Mouse (Mus musculus): ENCODE data around the gene Zc3h14. TPM values are rescaled to one million over a fixed set of nuclear protein-coding genes. Genes with fewer than 3 reads are reported as not detected.

Zc3h14 gene
- total RNA-seq, 1 experiment: 65.6 TPM

GRCm38 (mm10) chr12:98747380-98747753 is 603 bp downstream of the Zc3h14 start:
- Histone ChIP-seq H3K9ac (ENCODE audit: insufficient read depth, low read depth, low read length, poor library complexity, severe bottlenecking) (peak overlapping the region; percentile 92), H3K4me3 (ENCODE audit: insufficient read depth in 1 of 2, low read depth in 1 of 2, low read length in 2 of 2, poor library complexity in 1 of 2, severe bottlenecking in 1 of 2) (peak overlapping the region; percentile 95 to 97), H3K9me3 (ENCODE audit: control insufficient read depth, insufficient read depth, low read depth, low read length) (no peaks in the 10 kb centered on the region), H3K36me3 (ENCODE audit: control insufficient read depth, insufficient read depth, low read length, poor library complexity, severe bottlenecking) (no peaks in the 10 kb centered on the region), H3K4me1 (ENCODE audit: control insufficient read depth in 2 of 2, insufficient read depth in 2 of 2, low read length in 2 of 2, poor library complexity in 1 of 2) (no peaks in the 10 kb centered on the region), H3K27ac (ENCODE audit: insufficient read depth, low read depth, low read length, poor library complexity, severe bottlenecking) (peak overlapping the region; percentile 76; the same call in 1 of the 2 replicates)
- TF ChIP-seq ZC3H11A (IDR thresholded peaks at IDR 0.05; ENCODE audit: borderline replicate concordance, low read depth, low read length) (no peak), ZNF384 (IDR thresholded peaks at IDR 0.05; ENCODE audit: low read depth, low read length) (peak; percentile 72)
- DNase-seq (ENCODE audit: low read depth, low spot score): no peak
- in situ Hi-C loops (cut with MboI; ENCODE audit: low sequenced_read_pairs in 2 of 2, unreplicated experiment in 2 of 2): no loop called here

GRCm38 (mm10) chr12:98757636-98758035 is 10.9 kb downstream of the Zc3h14 start:
- in situ Hi-C loops (cut with MboI; ENCODE audit: low sequenced_read_pairs in 2 of 2, unreplicated experiment in 2 of 2): no loop called here
- Histone ChIP-seq H3K27ac (ENCODE audit: insufficient read depth, low read depth, low read length, poor library complexity, severe bottlenecking) (no peak overlapping the region), H3K36me3 (ENCODE audit: control insufficient read depth, insufficient read depth, low read length, poor library complexity, severe bottlenecking) (peaks cover 12% of the 10 kb centered on the region), H3K9me3 (ENCODE audit: control insufficient read depth, insufficient read depth, low read depth, low read length) (no peaks in the 10 kb centered on the region), H3K4me3 (ENCODE audit: insufficient read depth in 1 of 2, low read depth in 1 of 2, low read length in 2 of 2, poor library complexity in 1 of 2, severe bottlenecking in 1 of 2) (no peak overlapping the region), H3K4me1 (ENCODE audit: control insufficient read depth in 2 of 2, insufficient read depth in 2 of 2, low read length in 2 of 2, poor library complexity in 1 of 2) (no peaks in the 10 kb centered on the region), H3K9ac (ENCODE audit: insufficient read depth, low read depth, low read length, poor library complexity, severe bottlenecking) (no peak overlapping the region)
- DNase-seq (ENCODE audit: low read depth, low spot score): no peak
- TF ChIP-seq ZNF384 (IDR thresholded peaks at IDR 0.05; ENCODE audit: low read depth, low read length) (no peak), HCFC1 (IDR thresholded peaks at IDR 0.05; ENCODE audit: borderline replicate concordance, insufficient read depth, low read length) (no peak), CHD2 (IDR thresholded peaks at IDR 0.05; ENCODE audit: low read depth, low read length) (no peak), MAFK (IDR thresholded peaks at IDR 0.05; ENCODE audit: insufficient read depth, low read depth, low read length) (no peak), ZC3H11A (IDR thresholded peaks at IDR 0.05; ENCODE audit: borderline replicate concordance, low read depth, low read length) (no peak)

GRCm38 (mm10) chr12:98759700-98760099 is 12.9 kb downstream of the Zc3h14 start:
- Histone ChIP-seq H3K9me3 (ENCODE audit: control insufficient read depth, insufficient read depth, low read depth, low read length) (no peaks in the 10 kb centered on the region), H3K4me3 (ENCODE audit: insufficient read depth in 1 of 2, low read depth in 1 of 2, low read length in 2 of 2, poor library complexity in 1 of 2, severe bottlenecking in 1 of 2) (no peak overlapping the region), H3K4me1 (ENCODE audit: control insufficient read depth in 2 of 2, insufficient read depth in 2 of 2, low read length in 2 of 2, poor library complexity in 1 of 2) (no peaks in the 10 kb centered on the region), H3K36me3 (ENCODE audit: control insufficient read depth, insufficient read depth, low read length, poor library complexity, severe bottlenecking) (peaks cover 11% of the 10 kb centered on the region), H3K9ac (ENCODE audit: insufficient read depth, low read depth, low read length, poor library complexity, severe bottlenecking) (no peak overlapping the region), H3K27ac (ENCODE audit: insufficient read depth, low read depth, low read length, poor library complexity, severe bottlenecking) (no peak overlapping the region)
- no peak for DNase-seq (ENCODE audit: low read depth, low spot score)
- TF ChIP-seq ZNF384 (IDR thresholded peaks at IDR 0.05; ENCODE audit: low read depth, low read length) (no peak), CHD2 (IDR thresholded peaks at IDR 0.05; ENCODE audit: low read depth, low read length) (no peak), ZC3H11A (IDR thresholded peaks at IDR 0.05; ENCODE audit: borderline replicate concordance, low read depth, low read length) (no peak), MAFK (IDR thresholded peaks at IDR 0.05; ENCODE audit: insufficient read depth, low read depth, low read length) (no peak), HCFC1 (IDR thresholded peaks at IDR 0.05; ENCODE audit: borderline replicate concordance, insufficient read depth, low read length) (no peak)
- in situ Hi-C loops (cut with MboI; ENCODE audit: low sequenced_read_pairs in 2 of 2, unreplicated experiment in 2 of 2): no loop called here

GRCm38 (mm10) chr12:98766241-98766640 is 19.5 kb downstream of the Zc3h14 start:
- in situ Hi-C loops (cut with MboI; ENCODE audit: low sequenced_read_pairs in 2 of 2, unreplicated experiment in 2 of 2): no loop called here
- no peak for DNase-seq (ENCODE audit: low read depth, low spot score)
- no peak overlapping the region for H3K4me3 ChIP-seq (ENCODE audit: insufficient read depth in 1 of 2, low read depth in 1 of 2, low read length in 2 of 2, poor library complexity in 1 of 2, severe bottlenecking in 1 of 2)
- H3K4me1 ChIP-seq (ENCODE audit: control insufficient read depth in 2 of 2, insufficient read depth in 2 of 2, low read length in 2 of 2, poor library complexity in 1 of 2): no peaks in the 10 kb centered on the region
- H3K9ac ChIP-seq (ENCODE audit: insufficient read depth, low read depth, low read length, poor library complexity, severe bottlenecking): no peak overlapping the region
- H3K27ac ChIP-seq (ENCODE audit: insufficient read depth, low read depth, low read length, poor library complexity, severe bottlenecking): no peak overlapping the region
- no peaks in the 10 kb centered on the region for H3K9me3 ChIP-seq (ENCODE audit: control insufficient read depth, insufficient read depth, low read depth, low read length)
- no peak for TF ChIP-seq HCFC1 (IDR thresholded peaks at IDR 0.05; ENCODE audit: borderline replicate concordance, insufficient read depth, low read length)
- TF ChIP-seq CHD2 (IDR thresholded peaks at IDR 0.05; ENCODE audit: low read depth, low read length): no peak
- H3K36me3 ChIP-seq (ENCODE audit: control insufficient read depth, insufficient read depth, low read length, poor library complexity, severe bottlenecking): peaks cover 5% of the 10 kb centered on the region

GRCm38 (mm10) chr12:98777509-98777908 is 30.7 kb downstream of the Zc3h14 start:
- no peak overlapping the region for H3K27ac ChIP-seq (ENCODE audit: insufficient read depth, low read depth, low read length, poor library complexity, severe bottlenecking)
- no peak overlapping the region for H3K9ac ChIP-seq (ENCODE audit: insufficient read depth, low read depth, low read length, poor library complexity, severe bottlenecking)
- DNase-seq (ENCODE audit: low read depth, low spot score): no peak
- H3K4me3 ChIP-seq (ENCODE audit: insufficient read depth in 1 of 2, low read depth in 1 of 2, low read length in 2 of 2, poor library complexity in 1 of 2, severe bottlenecking in 1 of 2): no peak overlapping the region
- peaks cover 25% of the 10 kb centered on the region for H3K36me3 ChIP-seq (ENCODE audit: control insufficient read depth, insufficient read depth, low read length, poor library complexity, severe bottlenecking)
- TF ChIP-seq ZC3H11A (IDR thresholded peaks at IDR 0.05; ENCODE audit: borderline replicate concordance, low read depth, low read length) (no peak), HCFC1 (IDR thresholded peaks at IDR 0.05; ENCODE audit: borderline replicate concordance, insufficient read depth, low read length) (no peak)
- H3K9me3 ChIP-seq (ENCODE audit: control insufficient read depth, insufficient read depth, low read depth, low read length): no peaks in the 10 kb centered on the region
- H3K4me1 ChIP-seq (ENCODE audit: control insufficient read depth in 2 of 2, insufficient read depth in 2 of 2, low read length in 2 of 2, poor library complexity in 1 of 2): peaks cover 0 to 3% of the 10 kb centered on the region in 2 experiments; a peak in 1 of 4 replicates
- in situ Hi-C loops (cut with MboI; ENCODE audit: low sequenced_read_pairs in 2 of 2, unreplicated experiment in 2 of 2): no loop called here

Data from ES-E14 (cell line).